Mouse (Mus musculus) midbrain, embryonic 11.5 days (tissue): ENCODE results near the gene Tuba3b. TPM values are rescaled to one million over a fixed set of nuclear protein-coding genes. Genes with fewer than 3 reads are reported as not detected.

Experiments used
- ATAC-seq: fragments of 200-750 bp; cut with Nextera tagmentation; 2 replicates; pipeline ENCODE4 v1.8.0; 2017; ENCODE audit warnings: moderate TSS enrichment, moderate library complexity; ENCODE audit not compliant: low FRiP score
- DNase-seq: peaks from one replicate; pipeline ENCODE4 v3.0.0; 2015; ENCODE audit warnings: low spot score; ENCODE audit errors: missing footprints
- H3K27ac ChIP-seq: fragments of 300-500 bp; sonication (generic); 2 replicates; pipeline ENCODE4 v1.5.1; 2014; ENCODE audit warnings: low read depth, low read length
- H3K27me3 ChIP-seq: fragments of 300-500 bp; sonication (generic); 2 replicates; pipeline ENCODE4 v1.6.1; 2014; ENCODE audit warnings: mild to moderate bottlenecking, low read length, moderate library complexity, mixed read lengths; ENCODE audit not compliant: control insufficient read depth, insufficient read depth
- H3K36me3 ChIP-seq: fragments of 300-500 bp; sonication (generic); 2 replicates; pipeline ENCODE4 v1.6.1; 2014; ENCODE audit warnings: mild to moderate bottlenecking, low read length, moderate library complexity, mixed read lengths; ENCODE audit not compliant: control insufficient read depth, insufficient read depth
- H3K4me1 ChIP-seq: fragments of 300-500 bp; sonication (generic); 2 replicates; pipeline ENCODE4 v1.6.1; 2014; ENCODE audit warnings: low read length; ENCODE audit not compliant: control insufficient read depth, insufficient read depth
- H3K4me2 ChIP-seq: fragments of 300-500 bp; sonication (generic); 2 replicates; pipeline ENCODE4 v1.6.1; 2014; ENCODE audit warnings: mild to moderate bottlenecking, moderate library complexity
- H3K4me3 ChIP-seq: fragments of 300-500 bp; sonication (generic); 2 replicates; pipeline ENCODE4 v1.5.1; 2014; ENCODE audit warnings: low read depth, low read length
- H3K9ac ChIP-seq: fragments of 300-500 bp; sonication (generic); 2 replicates; pipeline ENCODE4 v1.6.1; 2014; ENCODE audit warnings: low read length
- H3K9me3 ChIP-seq: fragments of 300-500 bp; sonication (generic); 2 replicates; pipeline ENCODE4 v1.6.1; 2016; ENCODE audit warnings: low read length; ENCODE audit not compliant: control insufficient read depth
- WGBS: fragments of 180-500 bp; shearing (Covaris S2); extraction: QIAGEN DNeasy Blood & Tissue Kit; methylation state at CpG from one replicate; pipeline ENCODE4 v1.1.7; 2014; 5-methylcytosine and 5-hydroxymethylcytosine counted together
- polyA plus RNA-seq: library from polyadenylated mRNA; unstranded; fragments of >200 nt; fragmentation: Nextera tagmentation; extraction: Ambion mirVana; gene quantifications from 2 replicates; pipeline ENCODE4 v1.2.1, GENCODE M21; 2014

Gene Tuba3b
- polyA plus RNA-seq, 1 experiment from 2014 or later, result not detected

GRCm38 (mm10) chr6:145653626-145654025 lies 38.1 kb downstream of the Tuba3b start:
- Histone ChIP-seq H3K27ac (no peak overlapping the region; the same call in 1 of the 2 replicates), H3K27me3 (no peaks in the 10 kb centered on the region), H3K9ac (no peak overlapping the region), H3K4me3 (no peak overlapping the region), H3K4me2 (no peak overlapping the region), H3K4me1 (peaks cover 7% of the 10 kb centered on the region), H3K36me3 (no peaks in the 10 kb centered on the region), H3K9me3 (no peaks in the 10 kb centered on the region)
- no peak for DNase-seq
- ATAC-seq, result peak; percentile 63; the same call in 1 of the 2 replicates
- 81% methylated on average over 5 of the region's 5 CpGs for WGBS

- DNase-seq (peak; percentile 86), ATAC-seq (peak; percentile 80)
- 78% methylated on average over 8 of the region's 8 CpGs for WGBS
- Histone ChIP-seq H3K27ac (no peak overlapping the region), H3K27me3 (no peaks in the 10 kb centered on the region), H3K4me2 (no peak overlapping the region), H3K9ac (no peak overlapping the region), H3K36me3 (no peaks in the 10 kb centered on the region), H3K4me1 (peaks cover 7% of the 10 kb centered on the region), H3K9me3 (no peaks in the 10 kb centered on the region), H3K4me3 (no peak overlapping the region)
These were observed 38.7 kb downstream of the Tuba3b start for GRCm38 (mm10) chr6:145654062-145654836.

DNA sequence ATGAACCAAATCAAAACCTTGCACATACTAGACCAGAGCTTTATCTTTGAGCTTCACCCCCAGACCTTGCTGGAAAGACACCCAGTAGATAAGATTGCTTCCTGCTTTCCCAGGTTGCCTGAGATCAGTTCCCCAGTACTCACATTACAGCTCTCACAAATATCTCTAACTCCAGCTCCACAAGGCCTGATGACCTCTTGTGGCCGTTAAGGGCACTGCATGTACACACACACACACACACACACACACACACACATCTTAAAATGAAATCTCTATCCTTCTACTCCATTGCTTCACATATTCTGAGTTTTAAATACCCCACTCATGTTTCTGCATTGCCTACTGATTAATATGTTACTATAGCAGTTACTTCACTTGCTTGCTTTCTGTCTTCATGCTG lies 40.1 kb downstream of the Tuba3b start:
- WGBS, result 89% methylated on average over 1 of the region's 1 CpGs
- Histone ChIP-seq H3K4me3 (no peak overlapping the region), H3K27ac (no peak overlapping the region), H3K9ac (no peak overlapping the region), H3K4me1 (peaks cover 7% of the 10 kb centered on the region), H3K36me3 (no peaks in the 10 kb centered on the region), H3K4me2 (no peak overlapping the region), H3K27me3 (no peaks in the 10 kb centered on the region), H3K9me3 (no peaks in the 10 kb centered on the region)
- ATAC-seq (no peak), DNase-seq (no peak)

DNA sequence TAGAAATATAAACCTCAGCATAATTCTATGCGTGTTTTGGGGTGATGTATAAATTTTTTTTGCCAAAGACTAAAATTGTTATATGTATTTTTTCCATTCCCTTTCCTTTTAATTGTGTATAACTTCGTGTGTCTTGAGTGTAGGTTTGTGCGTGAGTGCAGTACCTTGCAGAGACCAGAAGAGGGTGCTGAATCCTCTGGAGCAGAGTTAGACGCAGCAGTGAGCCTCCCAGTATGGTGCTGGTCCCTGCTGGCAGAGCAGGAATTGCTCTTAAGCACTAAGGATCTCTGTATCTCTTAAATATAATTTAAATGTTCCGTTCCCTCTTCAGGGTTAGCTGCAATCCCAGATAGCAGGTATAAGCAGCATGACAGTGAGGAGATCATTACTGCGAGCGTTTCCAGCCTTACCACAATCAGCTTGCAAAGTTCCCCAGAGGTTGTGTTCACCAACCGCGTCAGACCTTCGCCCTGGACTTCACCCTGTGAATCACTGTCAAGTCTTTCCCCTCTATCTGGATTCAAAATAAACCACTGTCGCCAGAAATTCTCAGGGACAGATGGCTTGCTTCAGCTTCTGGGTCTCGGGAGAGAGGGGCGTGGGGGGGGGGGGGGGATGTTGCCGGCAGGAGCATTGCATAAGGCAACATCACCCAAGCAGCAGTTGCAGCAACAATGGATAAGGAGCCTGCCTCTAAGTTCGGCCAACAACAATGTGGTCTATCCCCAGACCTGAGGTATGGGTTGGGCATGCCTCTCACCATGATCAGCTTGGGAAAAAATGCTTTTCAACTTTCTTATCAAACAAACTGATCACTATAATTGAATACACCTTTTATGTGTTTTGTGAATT lies 41.4 kb downstream of the Tuba3b start:
- H3K36me3 ChIP-seq, result no peaks in the 10 kb centered on the region
- WGBS, result 84% methylated on average over 15 of the region's 15 CpGs

DNA sequence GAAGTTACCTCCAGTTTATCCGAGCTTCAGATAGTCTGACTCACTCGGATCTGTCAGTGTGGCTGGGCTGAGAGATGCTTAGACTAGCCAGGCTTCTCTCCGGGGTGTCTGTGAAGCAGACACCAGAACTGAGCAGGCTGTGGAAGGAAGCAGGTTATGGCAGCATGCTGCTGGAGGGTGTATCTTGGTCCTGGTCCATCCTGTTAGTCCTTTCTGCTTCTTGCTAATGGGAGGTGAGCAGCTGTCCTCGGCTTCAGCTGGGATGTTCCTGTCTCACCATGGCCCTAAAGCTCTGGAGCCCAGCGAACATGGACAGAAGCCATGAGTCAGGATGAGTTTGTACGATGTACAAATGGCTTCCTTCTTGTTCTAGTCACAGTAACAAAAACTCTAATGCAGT lies 43.6 kb downstream of the Tuba3b start:
- no peak overlapping the region for H3K4me3 ChIP-seq
- no peak overlapping the region for H3K9ac ChIP-seq
- H3K4me2 ChIP-seq, result no peak overlapping the region
- H3K27ac ChIP-seq, result no peak overlapping the region
- H3K9me3 ChIP-seq, result no peaks in the 10 kb centered on the region
- DNase-seq, result no peak
- no peaks in the 10 kb centered on the region for H3K27me3 ChIP-seq
- peaks cover 1% of the 10 kb centered on the region; the same call in 1 of the 2 replicates for H3K4me1 ChIP-seq
- no peaks in the 10 kb centered on the region for H3K36me3 ChIP-seq
- WGBS, result 83% methylated on average over 6 of the region's 6 CpGs
- ATAC-seq, result no peak

More for the DNA sequence above, 41.4 kb downstream of the Tuba3b start:
- Histone ChIP-seq H3K4me1 (peaks cover 7% of the 10 kb centered on the region), H3K27me3 (no peaks in the 10 kb centered on the region), H3K4me3 (no peak overlapping the region), H3K4me2 (no peak overlapping the region), H3K9ac (no peak overlapping the region), H3K27ac (no peak overlapping the region), H3K9me3 (no peaks in the 10 kb centered on the region)
- DNase-seq, result no peak
- no peak for ATAC-seq

- Histone ChIP-seq H3K4me2 (no peak overlapping the region), H3K9me3 (no peaks in the 10 kb centered on the region), H3K9ac (no peak overlapping the region), H3K27me3 (no peaks in the 10 kb centered on the region), H3K27ac (no peak overlapping the region), H3K4me1 (no peaks in the 10 kb centered on the region), H3K36me3 (no peaks in the 10 kb centered on the region), H3K4me3 (no peak overlapping the region)
- DNase-seq (no peak), ATAC-seq (no peak)
- WGBS, result 88% methylated on average over 11 of the region's 11 CpGs
These were observed 45.4 kb downstream of the Tuba3b start for GRCm38 (mm10) chr6:145660943-145661342.

DNA sequence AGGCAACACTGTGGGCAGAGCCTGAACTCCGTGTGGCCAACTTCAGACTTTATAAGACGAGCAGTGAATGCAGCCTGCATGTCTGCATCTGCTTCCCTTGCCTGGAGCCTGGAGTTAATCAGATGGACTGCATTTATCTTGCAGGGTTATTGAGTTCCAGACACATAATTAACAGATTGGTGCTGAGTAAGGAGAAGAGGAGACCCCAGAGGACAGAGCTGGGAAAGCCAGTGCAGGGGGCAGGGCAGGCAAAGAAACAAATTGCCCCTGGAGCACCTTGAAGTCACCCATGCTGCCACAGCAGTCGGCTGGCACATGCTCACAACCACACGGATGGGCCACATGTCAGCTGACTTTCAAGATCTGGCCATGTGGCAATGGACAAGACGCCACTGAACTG lies 48.7 kb downstream of the Tuba3b start:
- no peak for ATAC-seq
- Histone ChIP-seq H3K4me3 (no peak overlapping the region), H3K36me3 (no peaks in the 10 kb centered on the region), H3K9ac (no peak overlapping the region), H3K4me2 (no peak overlapping the region), H3K27ac (no peak overlapping the region), H3K4me1 (no peaks in the 10 kb centered on the region), H3K27me3 (no peaks in the 10 kb centered on the region), H3K9me3 (no peaks in the 10 kb centered on the region)
- no peak for DNase-seq
- 85% methylated on average over 5 of the region's 5 CpGs for WGBS

DNA sequence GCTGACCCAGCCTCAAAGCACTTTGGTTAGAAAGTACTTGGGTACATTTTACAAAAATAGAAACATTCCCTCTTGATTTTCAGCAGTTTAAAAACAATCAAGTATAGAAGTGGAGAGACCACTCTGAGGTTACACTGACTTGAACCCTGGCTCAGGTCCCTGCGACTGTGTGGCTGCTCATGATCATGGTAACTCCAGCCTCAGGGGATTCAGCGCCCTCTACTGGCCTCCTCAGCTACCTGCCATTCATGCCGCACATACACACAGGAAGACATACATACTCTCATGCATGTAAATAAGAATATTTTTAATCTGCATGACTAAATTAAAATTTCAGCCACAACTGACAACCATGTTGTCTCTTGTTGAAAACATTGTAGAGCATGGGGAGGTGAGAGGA lies 50.2 kb downstream of the Tuba3b start:
- DNase-seq, result no peak
- 93% methylated on average over 3 of the region's 3 CpGs for WGBS
- no peak overlapping the region for H3K27ac ChIP-seq
- H3K9me3 ChIP-seq, result no peaks in the 10 kb centered on the region
- no peaks in the 10 kb centered on the region for H3K4me1 ChIP-seq
- ATAC-seq, result no peak
- no peak overlapping the region for H3K4me3 ChIP-seq
- H3K27me3 ChIP-seq, result no peaks in the 10 kb centered on the region
- no peak overlapping the region for H3K9ac ChIP-seq
- H3K4me2 ChIP-seq, result no peak overlapping the region
- H3K36me3 ChIP-seq, result no peaks in the 10 kb centered on the region

- ATAC-seq, result no peak
- H3K27ac ChIP-seq, result no peak overlapping the region
- no peaks in the 10 kb centered on the region for H3K36me3 ChIP-seq
- H3K4me3 ChIP-seq, result no peak overlapping the region
- H3K9ac ChIP-seq, result no peak overlapping the region
- no peaks in the 10 kb centered on the region for H3K4me1 ChIP-seq
- H3K4me2 ChIP-seq, result no peak overlapping the region
- no peaks in the 10 kb centered on the region for H3K9me3 ChIP-seq
- no peaks in the 10 kb centered on the region for H3K27me3 ChIP-seq
- WGBS, result 82% methylated on average over 3 of the region's 3 CpGs
- no peak for DNase-seq
These were observed 52.1 kb downstream of the Tuba3b start for GRCm38 (mm10) chr6:145667654-145668053.
